Mouse (Mus musculus) bone marrow macrophage, adult 2 months (primary cell): ENCODE data around the gene Kif1b.

ENCODE experiments used
- CTCF ChIP-seq: IDR thresholded peaks from 2 replicates; pipeline ENCODE4 v1.5.1; 2012; ENCODE audit warnings: low read depth, mild to moderate bottlenecking, low read length, moderate library complexity
- POLR2A ChIP-seq: IDR thresholded peaks from 2 replicates; pipeline ENCODE4 v1.6.1; 2012; ENCODE audit warnings: mild to moderate bottlenecking, low read depth, low read length, borderline replicate concordance

GRCm38 (mm10) chr4:149171581-149171981 is 135.9 kb downstream of the Kif1b start:
- TF ChIP-seq POLR2A, result no peak
- no peak for TF ChIP-seq CTCF
